Mouse (Mus musculus) ES-Bruce4 (cell line): ENCODE data around the gene Dpysl5. TPM values are rescaled to one million over a fixed set of nuclear protein-coding genes. Genes with fewer than 3 reads are reported as not detected.

Source experiments
- H3K27ac ChIP-seq: 2 replicates; pipeline ENCODE4 v1.5.1; 2012; ENCODE audit warnings: low read length, inconsistent platforms; ENCODE audit not compliant: insufficient read depth
- H3K27me3 ChIP-seq: 2 replicates; pipeline ENCODE4 v1.6.1; 2012; ENCODE audit warnings: mild to moderate bottlenecking, low read length, inconsistent platforms; ENCODE audit not compliant: control insufficient read depth, poor library complexity, insufficient read depth, severe bottlenecking
- H3K36me3 ChIP-seq: 2 replicates; pipeline ENCODE4 v1.6.1; 2012; ENCODE audit warnings: inconsistent platforms, mild to moderate bottlenecking, low read length, moderate library complexity; ENCODE audit not compliant: control insufficient read depth, poor library complexity, insufficient read depth, severe bottlenecking
- H3K4me1 ChIP-seq: one replicate; pipeline ENCODE4 v1.8.1; 2011; ENCODE audit warnings: low read length; ENCODE audit not compliant: control insufficient read depth, insufficient read depth
- H3K4me3 ChIP-seq: 2 replicates; pipeline ENCODE4 v1.5.1; 2011; ENCODE audit warnings: low read depth, mild to moderate bottlenecking, low read length
- H3K9ac ChIP-seq: 2 replicates; pipeline ENCODE4 v1.6.1; 2012; ENCODE audit warnings: low read depth, mild to moderate bottlenecking, inconsistent platforms; ENCODE audit not compliant: poor library complexity, severe bottlenecking
- H3K9me3 ChIP-seq: replicated peaks from 2 replicates; pipeline ENCODE4 v1.6.1; 2012; ENCODE audit warnings: mild to moderate bottlenecking, low read length, inconsistent platforms; ENCODE audit not compliant: control insufficient read depth, poor library complexity, insufficient read depth, severe bottlenecking
- CTCF ChIP-seq: IDR thresholded peaks from one replicate; pipeline ENCODE4 v1.8.1; 2011; ENCODE audit warnings: low read depth, low read length
- EP300 ChIP-seq: IDR thresholded peaks from 2 replicates; pipeline ENCODE4 v1.6.1; 2011; ENCODE audit warnings: low read depth, low read length; ENCODE audit not compliant: insufficient read depth
- POLR2A ChIP-seq: IDR thresholded peaks from one replicate; pipeline ENCODE4 v1.8.1; 2011; ENCODE audit warnings: low read length; ENCODE audit not compliant: insufficient read depth
- polyA plus RNA-seq: library from polyadenylated mRNA; stranded (reverse); fragments of >200 nt; gene quantifications from 2 replicates; pipeline ENCODE4 v1.2.4, GENCODE M21; 2011; ENCODE audit warnings: low read depth; ENCODE audit not compliant: missing spikeins, insufficient read depth, insufficient read length

The Dpysl5 gene
- polyA plus RNA-seq, 1 experiment, result 35.2 TPM

GRCm38 (mm10) chr5:30818758-30819309, 107.5 kb downstream of the Dpysl5 start:
- TF ChIP-seq POLR2A (no peak), CTCF (no peak), EP300 (no peak)

GRCm38 (mm10) chr5:30822689-30823088, 111.3 kb downstream of the Dpysl5 start:
- H3K4me3 ChIP-seq, result no peak overlapping the region
- no peak overlapping the region for H3K27ac ChIP-seq
- TF ChIP-seq EP300 (no peak), CTCF (no peak), POLR2A (no peak)
- no peaks in the 10 kb centered on the region for H3K9me3 ChIP-seq
- H3K9ac ChIP-seq, result no peak overlapping the region
- no peaks in the 10 kb centered on the region for H3K27me3 ChIP-seq
- no peaks in the 10 kb centered on the region for H3K4me1 ChIP-seq
- H3K36me3 ChIP-seq, result no peaks in the 10 kb centered on the region

More at GRCm38 (mm10) chr5:30818758-30819309, 107.5 kb downstream of the Dpysl5 start:
- Histone ChIP-seq H3K27ac (no peak overlapping the region), H3K27me3 (no peaks in the 10 kb centered on the region), H3K9me3 (no peaks in the 10 kb centered on the region), H3K4me1 (no peaks in the 10 kb centered on the region), H3K36me3 (no peaks in the 10 kb centered on the region), H3K4me3 (no peak overlapping the region), H3K9ac (no peak overlapping the region)

GRCm38 (mm10) chr5:30823091-30823490, 111.7 kb downstream of the Dpysl5 start:
- no peak overlapping the region for H3K9ac ChIP-seq

GRCm38 (mm10) chr5:30824124-30824988, 113.0 kb downstream of the Dpysl5 start:
- no peaks in the 10 kb centered on the region for H3K36me3 ChIP-seq
- H3K9me3 ChIP-seq, result no peaks in the 10 kb centered on the region
- no peaks in the 10 kb centered on the region for H3K4me1 ChIP-seq
- no peak overlapping the region for H3K4me3 ChIP-seq
- H3K27ac ChIP-seq, result no peak overlapping the region
- no peak for TF ChIP-seq POLR2A
- TF ChIP-seq EP300, result no peak
- TF ChIP-seq CTCF, result no peak
- no peak overlapping the region for H3K9ac ChIP-seq
- no peaks in the 10 kb centered on the region for H3K27me3 ChIP-seq

More at GRCm38 (mm10) chr5:30823091-30823490, 111.7 kb downstream of the Dpysl5 start:
- no peaks in the 10 kb centered on the region for H3K4me1 ChIP-seq
- no peak overlapping the region for H3K27ac ChIP-seq
- no peaks in the 10 kb centered on the region for H3K27me3 ChIP-seq
- H3K4me3 ChIP-seq, result no peak overlapping the region
- H3K36me3 ChIP-seq, result no peaks in the 10 kb centered on the region
- H3K9me3 ChIP-seq, result no peaks in the 10 kb centered on the region
- TF ChIP-seq POLR2A (no peak), CTCF (no peak), EP300 (no peak)

- Histone ChIP-seq H3K9me3 (no peaks in the 10 kb centered on the region), H3K27me3 (no peaks in the 10 kb centered on the region), H3K9ac (no peak overlapping the region), H3K4me1 (no peaks in the 10 kb centered on the region), H3K27ac (no peak overlapping the region), H3K4me3 (no peak overlapping the region), H3K36me3 (no peaks in the 10 kb centered on the region)
- no peak for TF ChIP-seq POLR2A
- no peak for TF ChIP-seq EP300
- TF ChIP-seq CTCF, result no peak
Observed at GRCm38 (mm10) chr5:30825166-30825565, 113.8 kb downstream of the Dpysl5 start.

GRCm38 (mm10) chr5:30825821-30826220, 114.5 kb downstream of the Dpysl5 start:
- Histone ChIP-seq H3K9me3 (no peaks in the 10 kb centered on the region), H3K4me3 (no peak overlapping the region), H3K36me3 (no peaks in the 10 kb centered on the region), H3K9ac (no peak overlapping the region), H3K27ac (no peak overlapping the region), H3K4me1 (no peaks in the 10 kb centered on the region), H3K27me3 (no peaks in the 10 kb centered on the region)
- TF ChIP-seq POLR2A (no peak), CTCF (no peak), EP300 (no peak)
